Mouse (Mus musculus) liver, embryonic 16.5 days (tissue): Measurements from ENCODE around the gene Ren1. TPM values are rescaled to one million over a fixed set of nuclear protein-coding genes. Genes with fewer than 3 reads are reported as not detected.

Source experiments
- ATAC-seq: fragments of 200-750 bp; cut with Nextera tagmentation; 2 replicates; pipeline ENCODE4 v1.8.0; 2017; ENCODE audit warnings: low read depth, mild to moderate bottlenecking, moderate number of reproducible peaks, moderate library complexity
- H3K27ac ChIP-seq: fragments of 300-500 bp; sonication (generic); 2 replicates; pipeline ENCODE4 v1.5.1; 2014; ENCODE audit warnings: mild to moderate bottlenecking, low read length
- H3K27me3 ChIP-seq: fragments of 300-500 bp; sonication (generic); 2 replicates; pipeline ENCODE4 v1.6.1; 2014; ENCODE audit warnings: low read depth, low read length, mixed read lengths; ENCODE audit not compliant: control insufficient read depth, insufficient read depth
- H3K36me3 ChIP-seq: fragments of 300-500 bp; sonication (generic); 2 replicates; pipeline ENCODE4 v1.6.1; 2014; ENCODE audit warnings: mild to moderate bottlenecking; ENCODE audit not compliant: control insufficient read depth, insufficient read depth
- H3K4me1 ChIP-seq: fragments of 300-500 bp; sonication (generic); 2 replicates; pipeline ENCODE4 v1.6.1; 2014; ENCODE audit warnings: low read depth, low read length, mixed read lengths; ENCODE audit not compliant: control insufficient read depth
- H3K4me2 ChIP-seq: fragments of 300-500 bp; sonication (generic); 2 replicates; pipeline ENCODE4 v1.6.1; 2014; ENCODE audit warnings: low read depth, low read length, mixed read lengths
- H3K4me3 ChIP-seq: fragments of 300-500 bp; sonication (generic); 2 replicates; pipeline ENCODE4 v1.5.1; 2014; ENCODE audit warnings: low read depth, mild to moderate bottlenecking, low read length
- H3K9ac ChIP-seq: fragments of 300-500 bp; sonication (generic); 2 replicates; pipeline ENCODE4 v1.6.1; 2014; ENCODE audit warnings: low read depth, low read length
- H3K9me3 ChIP-seq: fragments of 300-500 bp; sonication (generic); replicated peaks from 2 replicates; pipeline ENCODE4 v1.6.1; 2016; ENCODE audit warnings: low read length; ENCODE audit not compliant: control insufficient read depth
- WGBS: fragments of 180-500 bp; shearing (Covaris S2); extraction: QIAGEN DNeasy Blood & Tissue Kit; methylation state at CpG from one replicate; pipeline ENCODE4 v1.1.7; 2014; ENCODE audit not compliant: insufficient replicate concordance; 5-methylcytosine and 5-hydroxymethylcytosine counted together
- polyA plus RNA-seq: library from polyadenylated mRNA; unstranded; fragments of >200 nt; fragmentation: Nextera tagmentation; extraction: Ambion mirVana; gene quantifications from 2 replicates; pipeline ENCODE4 v1.2.1, GENCODE M21; 2015

The Ren1 gene
- polyA plus RNA-seq, 1 experiment from 2014 or later: 0.72 TPM

- ATAC-seq: no peak
- 41% methylated on average over 12 of the region's 12 CpGs for WGBS
- Histone ChIP-seq H3K27me3 (peaks cover 3% of the 10 kb centered on the region; the same call in 1 of the 2 replicates), H3K4me1 (no peaks in the 10 kb centered on the region), H3K9ac (no peak overlapping the region), H3K27ac (no peak overlapping the region), H3K36me3 (no peaks in the 10 kb centered on the region), H3K4me3 (no peak overlapping the region), H3K9me3 (no peaks in the 10 kb centered on the region), H3K4me2 (no peak overlapping the region)
Observed at GRCm38 (mm10) chr1:133353371-133353809, 3.1 kb downstream of the Ren1 start.

DNA sequence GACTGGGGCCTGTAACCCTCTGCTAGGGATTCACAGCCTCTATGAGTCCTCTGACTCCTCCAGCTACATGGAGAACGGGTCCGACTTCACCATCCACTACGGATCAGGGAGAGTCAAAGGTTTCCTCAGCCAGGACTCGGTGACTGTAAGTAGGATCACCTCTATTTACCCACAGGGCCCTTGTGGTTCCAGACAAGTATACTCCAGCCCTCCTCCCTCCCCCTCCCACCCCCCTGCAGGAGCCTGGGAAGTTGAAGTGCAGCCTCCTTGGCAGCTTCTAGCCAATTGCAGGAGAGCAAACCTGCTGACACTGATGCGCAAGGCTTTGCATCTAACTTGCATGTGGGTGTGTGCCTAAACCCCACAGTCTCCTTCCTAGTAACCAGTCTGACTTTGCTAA, 5.2 kb downstream of the Ren1 start:
- H3K36me3 ChIP-seq: no peaks in the 10 kb centered on the region

DNA sequence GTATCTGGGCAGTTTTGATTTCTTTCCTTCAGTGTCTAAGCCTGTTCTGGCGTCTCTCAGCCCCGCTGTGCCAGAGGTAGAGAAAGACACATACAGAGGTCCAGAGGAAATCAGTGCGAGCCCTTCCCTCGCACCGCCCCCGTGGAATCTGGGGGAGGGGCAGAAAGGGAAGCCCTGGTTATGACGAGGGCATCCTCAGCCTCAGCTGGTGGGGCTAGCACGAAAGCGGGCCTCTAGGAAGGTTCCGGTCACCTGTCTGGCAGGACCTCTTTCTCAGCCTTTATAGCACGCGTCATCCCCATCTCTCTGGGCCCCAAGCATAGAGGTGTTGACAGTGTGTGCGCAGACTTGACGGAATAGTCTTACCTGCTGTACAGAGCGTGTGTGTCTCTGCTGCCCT, 5.6 kb downstream of the Ren1 start:
- H3K4me1 ChIP-seq: no peaks in the 10 kb centered on the region
- no peaks in the 10 kb centered on the region for H3K36me3 ChIP-seq
- 54% methylated on average over 15 of the region's 15 CpGs for WGBS
- no peaks in the 10 kb centered on the region for H3K9me3 ChIP-seq
- peaks cover 3% of the 10 kb centered on the region; the same call in 1 of the 2 replicates for H3K27me3 ChIP-seq
- no peak overlapping the region for H3K27ac ChIP-seq
- no peak overlapping the region for H3K4me2 ChIP-seq
- no peak overlapping the region for H3K9ac ChIP-seq
- no peak for ATAC-seq
- H3K4me3 ChIP-seq: no peak overlapping the region

More for the DNA sequence above, 5.2 kb downstream of the Ren1 start:
- H3K9me3 ChIP-seq: no peaks in the 10 kb centered on the region
- H3K4me3 ChIP-seq: no peak overlapping the region
- no peak overlapping the region for H3K9ac ChIP-seq
- H3K27ac ChIP-seq: no peak overlapping the region
- ATAC-seq: no peak
- peaks cover 3% of the 10 kb centered on the region; the same call in 1 of the 2 replicates for H3K27me3 ChIP-seq
- H3K4me2 ChIP-seq: no peak overlapping the region
- no peaks in the 10 kb centered on the region for H3K4me1 ChIP-seq
- WGBS: 48% methylated on average over 5 of the region's 5 CpGs

DNA sequence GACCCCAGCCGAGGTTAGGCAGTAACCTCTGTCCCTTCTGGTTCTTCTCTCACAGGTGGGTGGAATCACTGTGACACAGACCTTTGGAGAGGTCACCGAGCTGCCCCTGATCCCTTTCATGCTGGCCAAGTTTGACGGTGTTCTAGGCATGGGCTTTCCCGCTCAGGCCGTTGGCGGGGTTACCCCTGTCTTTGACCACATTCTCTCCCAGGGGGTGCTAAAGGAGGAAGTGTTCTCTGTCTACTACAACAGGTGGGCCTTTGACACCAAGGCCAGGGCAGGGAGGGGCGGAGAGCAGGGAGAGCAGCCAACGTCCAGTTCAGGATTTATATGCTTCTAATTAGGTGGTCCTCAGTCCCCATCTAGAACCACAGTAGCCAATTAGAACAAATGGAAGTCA, 6.0 kb downstream of the Ren1 start:
- no peak overlapping the region for H3K4me2 ChIP-seq
- no peaks in the 10 kb centered on the region for H3K36me3 ChIP-seq
- 43% methylated on average over 8 of the region's 8 CpGs for WGBS
- H3K27me3 ChIP-seq: no peaks in the 10 kb centered on the region; the same call in 1 of the 2 replicates
- no peak for ATAC-seq
- H3K9ac ChIP-seq: no peak overlapping the region
- H3K27ac ChIP-seq: no peak overlapping the region
- H3K4me3 ChIP-seq: no peak overlapping the region
- H3K4me1 ChIP-seq: no peaks in the 10 kb centered on the region
- H3K9me3 ChIP-seq: no peaks in the 10 kb centered on the region

GRCm38 (mm10) chr1:133361006-133361405, 10.7 kb downstream of the Ren1 start:
- no peak overlapping the region for H3K9ac ChIP-seq
- no peak overlapping the region for H3K27ac ChIP-seq
- no peak for ATAC-seq

DNA sequence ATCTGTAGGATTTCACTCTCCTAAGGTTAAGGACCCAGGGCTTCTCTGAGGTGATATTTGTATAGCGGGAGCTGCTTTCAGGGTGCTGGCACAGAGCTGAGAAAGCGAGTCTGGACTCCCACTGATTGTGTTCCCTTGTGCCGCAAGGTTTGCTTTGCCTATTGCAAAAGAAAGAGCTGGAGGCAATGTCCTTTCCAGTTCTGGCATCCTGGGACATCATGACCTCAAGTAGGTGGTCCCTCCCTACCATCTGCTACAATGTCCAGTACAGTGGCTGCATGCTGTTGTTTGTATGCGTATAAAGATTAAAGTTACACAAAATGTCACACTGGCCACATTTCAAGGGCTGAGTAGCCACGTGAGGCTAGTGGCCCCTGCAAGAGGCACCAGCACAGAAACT, 11.8 kb downstream of the Ren1 start:
- Histone ChIP-seq H3K4me2 (no peak overlapping the region), H3K4me1 (peaks cover 4% of the 10 kb centered on the region), H3K27me3 (peaks cover 21% of the 10 kb centered on the region), H3K4me3 (no peak overlapping the region), H3K9me3 (no peaks in the 10 kb centered on the region), H3K27ac (peak overlapping the region; percentile 35; the same call in 1 of the 2 replicates), H3K36me3 (no peaks in the 10 kb centered on the region), H3K9ac (no peak overlapping the region)
- ATAC-seq: peak; percentile 9
- WGBS: 56% methylated on average over 5 of the region's 5 CpGs

More at GRCm38 (mm10) chr1:133361006-133361405, 10.7 kb downstream of the Ren1 start:
- WGBS: 68% methylated on average over 6 of the region's 6 CpGs
- Histone ChIP-seq H3K36me3 (no peaks in the 10 kb centered on the region), H3K9me3 (no peaks in the 10 kb centered on the region), H3K4me3 (no peak overlapping the region), H3K4me2 (no peak overlapping the region), H3K27me3 (peaks cover 21% of the 10 kb centered on the region), H3K4me1 (peaks cover 4% of the 10 kb centered on the region)

- Histone ChIP-seq H3K36me3 (no peaks in the 10 kb centered on the region), H3K4me3 (peak within 1 kb of the TSS; percentile 59), H3K9ac (peak within 1 kb of the TSS; percentile 61), H3K4me2 (peak within 1 kb of the TSS; percentile 61), H3K27ac (peak within 1 kb of the TSS; percentile 80), H3K9me3 (no peaks in the 10 kb centered on the region), H3K4me1 (peaks cover 16% of the 10 kb centered on the region), H3K27me3 (peaks cover 21% of the 10 kb centered on the region)
- ATAC-seq: peak; percentile 80
- under 1% methylated on average over 52 of the region's 52 CpGs for WGBS
Observed at GRCm38 (mm10) chr1:133363276-133364021, 13.1 kb downstream of the Ren1 start, which contains the start of gene Etnk2. Etnk2 (plus strand) TSS chr1:133363572.

DNA sequence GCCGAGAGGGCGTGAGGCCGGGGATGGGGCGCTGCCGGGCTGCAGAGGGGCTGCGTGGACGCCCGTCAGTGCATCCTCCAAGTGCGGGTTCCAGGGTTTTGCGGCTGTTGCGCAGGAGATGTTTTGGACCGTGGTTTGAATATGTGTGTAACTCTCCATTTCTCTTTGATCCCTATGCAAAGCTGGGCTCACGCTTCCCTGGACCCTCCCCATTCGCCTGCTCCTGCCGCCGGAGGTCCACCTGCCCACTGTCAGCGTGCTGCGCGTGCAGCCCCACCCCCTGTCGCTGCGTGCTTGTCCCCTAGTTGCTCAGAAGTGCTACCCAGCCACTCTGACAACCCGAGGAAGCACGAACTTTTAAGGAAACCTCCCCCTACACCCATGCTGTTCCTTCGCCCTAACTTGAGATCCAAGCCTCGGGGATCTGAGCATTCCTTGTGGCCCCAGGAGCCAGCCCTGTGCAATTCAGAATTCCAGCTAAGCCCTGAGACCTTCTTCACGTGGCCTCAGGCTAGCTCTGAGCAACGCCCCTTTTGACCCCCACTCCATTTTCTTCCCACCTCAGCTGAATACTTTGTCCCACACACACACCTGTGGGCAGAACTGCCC, 13.8 kb downstream of the Ren1 start:
- Histone ChIP-seq H3K36me3 (no peaks in the 10 kb centered on the region), H3K27ac (peak overlapping the region; percentile 80), H3K4me2 (peak overlapping the region; percentile 61), H3K9me3 (no peaks in the 10 kb centered on the region), H3K27me3 (peaks cover 21% of the 10 kb centered on the region), H3K4me3 (peak overlapping the region; percentile 59), H3K4me1 (peaks cover 16% of the 10 kb centered on the region), H3K9ac (peak overlapping the region; percentile 61)
- WGBS: 5% methylated on average over 27 of the region's 27 CpGs
- no peak for ATAC-seq

GRCm38 (mm10) chr1:133364890-133365289, 14.6 kb downstream of the Ren1 start:
- H3K9me3 ChIP-seq: no peaks in the 10 kb centered on the region
- 37% methylated on average over 2 of the region's 2 CpGs for WGBS
- H3K27ac ChIP-seq: no peak overlapping the region
- H3K4me1 ChIP-seq: peaks cover 16% of the 10 kb centered on the region
- no peak overlapping the region for H3K9ac ChIP-seq
- no peak overlapping the region for H3K4me3 ChIP-seq
- H3K4me2 ChIP-seq: no peak overlapping the region
- no peak for ATAC-seq
- no peaks in the 10 kb centered on the region for H3K36me3 ChIP-seq
- peaks cover 21% of the 10 kb centered on the region for H3K27me3 ChIP-seq
